Mouse (Mus musculus): ENCODE measurements around the gene Myoz2.

DNA sequence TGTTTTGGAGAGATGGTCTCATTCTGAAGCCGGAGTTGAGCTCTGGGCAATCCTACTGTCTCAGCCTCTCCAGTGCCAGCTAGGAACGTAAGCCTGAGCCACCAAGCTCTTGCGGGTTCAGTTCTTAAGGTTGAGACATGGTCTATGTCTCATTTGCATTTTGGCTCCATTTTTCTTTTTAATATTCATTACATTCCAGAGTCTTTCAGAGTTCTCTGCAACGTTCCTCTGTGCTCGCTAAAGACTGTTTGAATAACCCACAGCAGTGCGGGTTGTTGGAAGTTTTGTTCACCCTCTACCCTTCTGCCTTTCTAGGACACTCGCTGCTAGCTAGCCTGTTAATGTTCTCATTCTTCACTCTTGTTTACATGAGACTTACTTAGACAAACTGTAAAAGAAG lies 46.1 kb upstream of the Myoz2 start:
- no peak for TF ChIP-seq MAFK (IDR thresholded peaks at IDR 0.05; ENCODE audit: insufficient read depth, low read depth, low read length)
- no peak for TF ChIP-seq HCFC1 (IDR thresholded peaks at IDR 0.05; ENCODE audit: borderline replicate concordance, insufficient read depth, low read length)
- TF ChIP-seq ZC3H11A (IDR thresholded peaks at IDR 0.05; ENCODE audit: borderline replicate concordance, low read depth, low read length) = no peak
- TF ChIP-seq CHD2 (IDR thresholded peaks at IDR 0.05; ENCODE audit: low read depth, low read length) = no peak
- TF ChIP-seq ZNF384 (IDR thresholded peaks at IDR 0.05; ENCODE audit: low read depth, low read length) = no peak

Data from ES-E14 (cell line).